Comparison of ENCODE assay signal across 7 mouse cellular contexts in the genomic region with DNA sequence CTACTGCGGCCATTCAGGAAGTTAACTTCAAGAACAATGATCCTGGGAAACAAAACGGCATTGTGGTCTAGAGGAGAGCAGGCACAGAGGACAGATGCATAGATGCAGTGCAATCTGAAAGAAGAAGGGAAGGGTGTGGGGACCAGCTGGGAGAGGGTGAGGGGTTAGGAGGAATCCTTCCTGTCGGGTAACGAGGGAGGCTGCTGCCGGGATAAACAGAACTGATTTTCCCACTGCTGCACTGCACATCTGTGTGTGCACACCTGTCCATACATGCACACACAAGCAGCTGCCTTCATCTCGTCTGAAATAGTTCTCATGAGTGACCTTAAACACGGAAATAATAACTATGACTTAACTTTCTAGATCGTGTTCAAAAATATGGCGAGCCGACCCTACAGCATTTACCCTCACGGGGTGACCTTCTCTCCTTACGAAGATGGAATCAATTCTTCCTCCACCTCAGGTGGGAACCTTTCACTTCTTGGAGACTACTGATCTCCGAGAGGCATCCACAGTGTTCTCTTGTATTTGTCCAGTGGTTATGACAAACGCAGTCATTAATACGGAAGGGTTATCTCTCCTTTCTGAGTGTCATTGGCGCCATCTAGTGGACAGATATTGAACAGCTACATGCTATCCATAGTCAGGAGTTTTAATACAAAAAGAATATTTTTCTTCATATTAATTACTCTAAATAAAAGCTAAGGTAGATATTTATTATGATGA. TPM values are rescaled to one million over a fixed set of nuclear protein-coding genes. Genes with fewer than 3 reads are reported as not detected.
A peak's percentile ranks its signal among the peaks of the same experiment; 100 is the strongest.
DNase-seq lines count a peak whose midpoint lies in the region; ATAC-seq lines count a peak whose summit lies in the region.

No protein-coding gene starts in this region.

- no peaks in the 10 kb centered on the region for H3K27me3 ChIP-seq in forebrain, embryonic 12.5 days
- H3K27me3 ChIP-seq in hindbrain, embryonic 10.5 days (ENCODE audit: insufficient read depth, poor library complexity, severe bottlenecking): no peaks in the 10 kb centered on the region

- peaks cover 4% of the 10 kb centered on the region; the same call in 1 of the 2 replicates for H3K4me1 ChIP-seq in forebrain, embryonic 12.5 days
- peaks cover 5% of the 10 kb centered on the region; the same call in 1 of the 2 replicates for H3K4me1 ChIP-seq in hindbrain, embryonic 10.5 days (replicated peaks)

- no peak overlapping the region for H3K9ac ChIP-seq in forebrain, embryonic 12.5 days

- H3K9me3 ChIP-seq in forebrain, embryonic 12.5 days: no peaks in the 10 kb centered on the region
- H3K9me3 ChIP-seq in hindbrain, embryonic 10.5 days: no peaks in the 10 kb centered on the region

- no peak overlapping the region for H3K27ac ChIP-seq in forebrain, embryonic 12.5 days
- H3K27ac ChIP-seq in hindbrain, embryonic 10.5 days: no peak overlapping the region

- H3K4me2 ChIP-seq in forebrain, embryonic 12.5 days: peak overlapping the region; percentile 39

- DNase-seq in MN1 (ENCODE audit: low spot score): peak; percentile 79
- peak; percentile 68 for DNase-seq in c-Kit-positive CD71-negative TER-119-negative erythroid progenitor cells, embryonic 14.5 days (ENCODE audit: low read depth)
- peak; percentile 38 for DNase-seq in hindbrain, embryonic 10.5 days (ENCODE audit: low spot score)
- DNase-seq in layer of hippocampus, adult 9-11 months: peak; percentile 37
- peak; percentile 61 for DNase-seq in lung, postnatal 25 days (ENCODE audit: low spot score)
- DNase-seq in right cerebral cortex, adult 2 months (ENCODE audit: low spot score in 2 of 2): peak; percentile 70 to 80

- H3K36me3 ChIP-seq in forebrain, embryonic 12.5 days (replicated peaks): no peaks in the 10 kb centered on the region
- H3K36me3 ChIP-seq in hindbrain, embryonic 10.5 days: no peaks in the 10 kb centered on the region

- peak overlapping the region; percentile 14 for H3K4me3 ChIP-seq in forebrain, embryonic 12.5 days (replicated peaks)
- peak overlapping the region; percentile 26; the same call in 1 of the 2 replicates for H3K4me3 ChIP-seq in hindbrain, embryonic 10.5 days

- WGBS in forebrain, embryonic 12.5 days: 48% methylated on average over 16 of the region's 16 CpGs
- 48% methylated on average over 16 of the region's 16 CpGs for WGBS in hindbrain, embryonic 10.5 days

- ATAC-seq in forebrain, embryonic 12.5 days (ENCODE audit: low FRiP score): peak; percentile 86

RNA-seq across cellular contexts. Expression of a gene that starts 32.7 kb away (rescaled TPM):
- 0.15 and 0.18 TPM in 2 replicates for polyA plus RNA-seq in forebrain, embryonic 12.5 days (2016; fragmentation: Nextera tagmentation; extraction: Ambion mirVana)
- 0.30 and 0.34 TPM in 2 replicates for polyA plus RNA-seq in hindbrain, embryonic 10.5 days (2016; fragmentation: Nextera tagmentation; extraction: Ambion mirVana)
